Mouse (Mus musculus): Measurements from ENCODE around the gene Bspry. TPM values are rescaled to one million over a fixed set of nuclear protein-coding genes. Genes with fewer than 3 reads are reported as not detected.

The Bspry gene
- polyA plus RNA-seq, 1 experiment from 2014 or later = 38.2 TPM

- Histone ChIP-seq H3K4me1 (replicated peaks; ENCODE audit: insufficient read depth, low read length) (peaks cover 38% of the 10 kb centered on the region), H3K4me2 (ENCODE audit: low read length) (no peak overlapping the region), H3K4me3 (replicated peaks; ENCODE audit: low read depth, low read length) (no peak overlapping the region), H3K27ac (no peak overlapping the region), H3K9ac (ENCODE audit: low read depth, low read length) (no peak overlapping the region), H3K27me3 (ENCODE audit: insufficient read depth, low read length) (no peaks in the 10 kb centered on the region), H3K9me3 (replicated peaks; ENCODE audit: low read length) (no peaks in the 10 kb centered on the region), H3K36me3 (ENCODE audit: insufficient read depth, low read length) (no peaks in the 10 kb centered on the region)
- DNase-seq (ENCODE audit: low spot score) (no peak), ATAC-seq (replicated peaks; ENCODE audit: low FRiP score, low read depth) (no peak)
- no peak for TF ChIP-seq CTCF (IDR thresholded peaks at IDR 0.05; ENCODE audit: low read depth)
- WGBS = 85% methylated on average over 2 of the region's 2 CpGs
Measured at GRCm38 (mm10) chr4:62520892-62521400, 41.1 kb downstream of the Bspry start.

DNA sequence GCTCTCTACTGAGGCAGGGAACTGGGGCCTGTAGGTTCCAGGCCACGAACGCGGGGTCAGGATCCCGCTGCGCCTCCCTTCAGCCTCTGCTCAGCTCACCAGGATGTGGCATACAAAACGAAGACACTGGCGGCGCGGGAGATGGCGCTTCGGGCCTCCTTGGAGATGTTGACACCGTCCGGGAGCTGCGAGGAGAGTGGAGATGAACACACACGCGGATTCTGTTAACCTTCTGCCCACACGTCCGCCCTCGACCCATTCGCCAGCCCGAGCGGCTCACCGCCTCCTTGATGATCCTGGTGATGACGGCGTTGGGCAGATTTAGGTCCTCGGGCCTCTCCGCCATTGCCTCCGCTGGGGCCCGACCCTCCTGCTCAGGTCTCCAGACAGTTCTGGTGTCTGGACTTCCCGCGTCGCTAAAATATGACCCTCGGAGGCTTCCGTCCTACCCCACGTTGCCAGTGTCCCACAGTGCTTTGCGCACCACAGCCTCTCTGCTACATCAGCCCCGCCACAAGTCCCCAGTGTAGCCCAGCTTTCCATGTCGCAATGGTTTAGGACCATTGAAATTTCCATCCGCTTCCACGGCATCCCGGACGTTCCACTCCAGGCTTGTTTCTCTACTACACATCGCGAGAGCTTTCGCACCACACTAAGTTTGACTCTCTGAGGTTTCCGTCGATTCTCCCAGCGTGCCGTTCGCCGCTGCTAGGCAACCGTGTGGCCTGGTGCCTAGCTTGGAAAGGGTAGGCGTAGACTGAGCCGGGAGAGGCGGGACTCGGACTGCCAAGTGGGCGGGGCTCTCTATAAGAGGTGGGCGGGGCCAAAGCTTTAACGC lies 45.0 kb downstream of the Bspry start, which contains the start of the genes Pole3 and 4933430I17Rik:
TSS of gene Pole3 (minus strand) at position 418 of the 838 bp plus-strand sequence.
TSS of gene 4933430I17Rik (plus strand) at position 719 of the 838 bp plus-strand sequence.
- Histone ChIP-seq H3K27ac (peak within 1 kb of the TSS; percentile 91), H3K9me3 (replicated peaks; ENCODE audit: low read length) (no peaks in the 10 kb centered on the region), H3K4me1 (replicated peaks; ENCODE audit: insufficient read depth, low read length) (peaks cover 6% of the 10 kb centered on the region), H3K4me2 (ENCODE audit: low read length) (peak within 1 kb of the TSS; percentile 87), H3K9ac (ENCODE audit: low read depth, low read length) (peak within 1 kb of the TSS; percentile 88), H3K4me3 (replicated peaks; ENCODE audit: low read depth, low read length) (peak within 1 kb of the TSS; percentile 85), H3K27me3 (ENCODE audit: insufficient read depth, low read length) (no peaks in the 10 kb centered on the region), H3K36me3 (ENCODE audit: insufficient read depth, low read length) (no peaks in the 10 kb centered on the region)
- ATAC-seq (replicated peaks; ENCODE audit: low FRiP score, low read depth) (peak; percentile 98), DNase-seq (ENCODE audit: low spot score) (peak; percentile 99)
- WGBS = under 1% methylated on average over 59 of the region's 59 CpGs
- TF ChIP-seq CTCF (IDR thresholded peaks at IDR 0.05; ENCODE audit: low read depth) = 0 out of 2 replicates have a peak, but pooled peaks have one; percentile 1

DNA sequence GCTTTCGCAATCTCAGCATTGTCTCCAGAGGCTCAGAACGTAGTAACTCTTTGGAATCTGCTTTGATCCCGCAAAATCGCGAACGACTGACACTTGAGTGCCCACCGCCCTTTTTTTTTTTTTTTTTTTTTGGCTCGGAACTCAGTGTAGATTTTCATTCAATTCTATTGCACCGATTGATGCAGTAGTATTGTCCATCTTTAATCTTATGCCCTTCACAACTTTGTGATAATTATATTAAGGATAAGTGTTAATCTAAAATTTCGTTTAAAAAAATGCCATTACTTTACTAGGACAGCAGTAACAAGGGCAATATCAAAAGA lies 45.6 kb downstream of the Bspry start:
- DNase-seq (ENCODE audit: low spot score) = no peak
- no peak overlapping the region for H3K27ac ChIP-seq
- peaks cover 6% of the 10 kb centered on the region for H3K4me1 ChIP-seq (replicated peaks; ENCODE audit: insufficient read depth, low read length)
- no peak overlapping the region; the same call in 1 of the 2 replicates for H3K9ac ChIP-seq (ENCODE audit: low read depth, low read length)
- H3K36me3 ChIP-seq (ENCODE audit: insufficient read depth, low read length) = no peaks in the 10 kb centered on the region
- WGBS = 1% methylated on average over 10 of the region's 10 CpGs
- TF ChIP-seq CTCF (IDR thresholded peaks at IDR 0.05; ENCODE audit: low read depth) = no peak
- no peaks in the 10 kb centered on the region for H3K9me3 ChIP-seq (replicated peaks; ENCODE audit: low read length)
- H3K27me3 ChIP-seq (ENCODE audit: insufficient read depth, low read length) = no peaks in the 10 kb centered on the region
- H3K4me3 ChIP-seq (replicated peaks; ENCODE audit: low read depth, low read length) = peak overlapping the region; percentile 85
- ATAC-seq (replicated peaks; ENCODE audit: low FRiP score, low read depth) = no peak
- peak overlapping the region; percentile 87 for H3K4me2 ChIP-seq (ENCODE audit: low read length)

DNA sequence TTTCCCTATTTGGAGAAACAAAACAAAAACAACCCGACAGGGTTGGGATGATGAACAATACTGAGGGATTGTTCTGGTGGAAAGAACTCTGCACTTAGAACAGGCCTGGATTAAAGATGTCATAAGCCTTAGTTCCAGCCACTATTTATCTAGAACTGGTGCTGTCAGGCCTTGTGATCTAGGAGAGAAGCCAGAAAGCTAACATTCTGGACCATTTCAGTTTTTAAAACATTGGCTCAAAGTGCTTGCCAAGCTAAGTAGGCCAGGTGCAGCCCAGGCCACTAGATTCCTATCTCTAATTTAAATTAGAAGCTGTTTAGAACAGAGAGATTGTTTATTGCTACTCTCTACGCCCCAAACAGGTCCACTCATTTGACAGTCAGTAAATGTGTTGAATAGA lies 46.4 kb downstream of the Bspry start:
- Histone ChIP-seq H3K9me3 (replicated peaks; ENCODE audit: low read length) (no peaks in the 10 kb centered on the region), H3K9ac (ENCODE audit: low read depth, low read length) (no peak overlapping the region), H3K27me3 (ENCODE audit: insufficient read depth, low read length) (no peaks in the 10 kb centered on the region), H3K27ac (no peak overlapping the region), H3K4me3 (replicated peaks; ENCODE audit: low read depth, low read length) (no peak overlapping the region), H3K36me3 (ENCODE audit: insufficient read depth, low read length) (no peaks in the 10 kb centered on the region), H3K4me1 (replicated peaks; ENCODE audit: insufficient read depth, low read length) (peaks cover 6% of the 10 kb centered on the region), H3K4me2 (ENCODE audit: low read length) (no peak overlapping the region)
- 66% methylated on average over 2 of the region's 2 CpGs for WGBS
- TF ChIP-seq CTCF (IDR thresholded peaks at IDR 0.05; ENCODE audit: low read depth) = no peak
- ATAC-seq (replicated peaks; ENCODE audit: low FRiP score, low read depth) (no peak), DNase-seq (ENCODE audit: low spot score) (no peak)

GRCm38 (mm10) chr4:62527655-62528054 lies 47.8 kb downstream of the Bspry start:
- 86% methylated on average over 4 of the region's 4 CpGs for WGBS
- no peak for TF ChIP-seq CTCF (IDR thresholded peaks at IDR 0.05; ENCODE audit: low read depth)
- ATAC-seq (replicated peaks; ENCODE audit: low FRiP score, low read depth) (no peak), DNase-seq (ENCODE audit: low spot score) (no peak)
- Histone ChIP-seq H3K4me2 (ENCODE audit: low read length) (no peak overlapping the region), H3K4me3 (replicated peaks; ENCODE audit: low read depth, low read length) (no peak overlapping the region), H3K9ac (ENCODE audit: low read depth, low read length) (no peak overlapping the region), H3K9me3 (replicated peaks; ENCODE audit: low read length) (no peaks in the 10 kb centered on the region), H3K27ac (no peak overlapping the region), H3K36me3 (ENCODE audit: insufficient read depth, low read length) (no peaks in the 10 kb centered on the region), H3K27me3 (ENCODE audit: insufficient read depth, low read length) (no peaks in the 10 kb centered on the region), H3K4me1 (replicated peaks; ENCODE audit: insufficient read depth, low read length) (peaks cover 6% of the 10 kb centered on the region)

- H3K4me2 ChIP-seq (ENCODE audit: low read length) = no peak overlapping the region
- H3K27me3 ChIP-seq (ENCODE audit: insufficient read depth, low read length) = no peaks in the 10 kb centered on the region
- no peaks in the 10 kb centered on the region for H3K9me3 ChIP-seq (replicated peaks; ENCODE audit: low read length)
- H3K9ac ChIP-seq (ENCODE audit: low read depth, low read length) = no peak overlapping the region
- TF ChIP-seq CTCF (IDR thresholded peaks at IDR 0.05; ENCODE audit: low read depth) = no peak
- H3K36me3 ChIP-seq (ENCODE audit: insufficient read depth, low read length) = no peaks in the 10 kb centered on the region
- 80% methylated on average over 6 of the region's 6 CpGs for WGBS
- H3K4me1 ChIP-seq (replicated peaks; ENCODE audit: insufficient read depth, low read length) = no peaks in the 10 kb centered on the region
- no peak for ATAC-seq (replicated peaks; ENCODE audit: low FRiP score, low read depth)
- no peak overlapping the region for H3K4me3 ChIP-seq (replicated peaks; ENCODE audit: low read depth, low read length)
- H3K27ac ChIP-seq = no peak overlapping the region
- DNase-seq (ENCODE audit: low spot score) = no peak
Measured at GRCm38 (mm10) chr4:62533729-62534128, 53.9 kb downstream of the Bspry start.
